Mouse (Mus musculus) MEL (cell line): ENCODE measurements around the gene Morc3.

Experiments
- CTCF ChIP-seq, 3 experiments: IDR thresholded peaks in 2 of 3; conservative IDR thresholded peaks in 1 of 3; 2 replicates each; pipeline ENCODE4 v1.5.1; 2011 to 2012; ENCODE audit warnings: low read length in 3 of 3, low read depth in 2 of 3, mild to moderate bottlenecking in 2 of 3, improper control_type of control experiment in 1 of 3, inconsistent platforms in 1 of 3, mixed read lengths in 1 of 3, moderate library complexity in 1 of 3; ENCODE audit not compliant: control insufficient read depth in 1 of 3, insufficient read depth in 1 of 3, poor library complexity in 1 of 3, severe bottlenecking in 1 of 3
- ELF1 ChIP-seq: IDR thresholded peaks from 2 replicates; pipeline ENCODE4 v1.6.1; 2014; ENCODE audit warnings: low read depth, mild to moderate bottlenecking, inconsistent platforms, low read length, improper control_type of control experiment, moderate library complexity
- MAFK ChIP-seq: IDR thresholded peaks from 2 replicates; pipeline ENCODE4 v1.6.1; 2011; ENCODE audit warnings: low read depth, mild to moderate bottlenecking, low read length, improper control_type of control experiment, borderline replicate concordance
- MEF2A ChIP-seq: IDR thresholded peaks from 2 replicates; pipeline ENCODE4 v1.6.1; 2014; ENCODE audit warnings: low read depth, mild to moderate bottlenecking, inconsistent platforms, low read length, improper control_type of control experiment; ENCODE audit not compliant: poor library complexity, insufficient replicate concordance, severe bottlenecking; ENCODE audit errors: extremely low read depth
- MYC ChIP-seq: IDR thresholded peaks from 2 replicates; pipeline ENCODE4 v1.6.1; 2011; ENCODE audit warnings: low read depth, mild to moderate bottlenecking, low read length, improper control_type of control experiment, moderate library complexity
- POLR2A ChIP-seq, 2 experiments: IDR thresholded peaks; 2 replicates each; pipeline ENCODE4 v1.6.1; 2011 to 2012; ENCODE audit warnings: low read length in 2 of 2, mild to moderate bottlenecking in 2 of 2, control low read depth in 1 of 2, improper control_type of control experiment in 1 of 2, low read depth in 1 of 2, moderate library complexity in 1 of 2; ENCODE audit not compliant: control insufficient read depth in 1 of 2, insufficient read depth in 1 of 2, poor library complexity in 1 of 2
- USF1 ChIP-seq: IDR thresholded peaks from 2 replicates; pipeline ENCODE4 v1.6.1; 2014; ENCODE audit warnings: low read depth, mild to moderate bottlenecking, inconsistent platforms, low read length, improper control_type of control experiment, moderate library complexity
- ZNF384 ChIP-seq: IDR thresholded peaks from 2 replicates; pipeline ENCODE4 v1.6.1; 2012; ENCODE audit warnings: low read depth, mild to moderate bottlenecking, inconsistent platforms, low read length, improper control_type of control experiment

GRCm38 (mm10) chr16:93826054-93826453, 5.9 kb upstream of the Morc3 start:
- no peak for TF ChIP-seq MAFK
- TF ChIP-seq CTCF (IDR thresholded peaks at IDR 0.05 in 2 of 3, conservative IDR thresholded peaks at IDR 0.05 in 1 of 3; ENCODE audit: control insufficient read depth in 1 of 3, insufficient read depth in 1 of 3, low read depth in 2 of 3, low read length in 3 of 3, poor library complexity in 1 of 3, severe bottlenecking in 1 of 3): no peak
- TF ChIP-seq POLR2A (IDR thresholded peaks at IDR 0.05; ENCODE audit: control insufficient read depth in 1 of 2, insufficient read depth in 1 of 2, low read depth in 1 of 2, low read length in 2 of 2, poor library complexity in 1 of 2): no peak
- TF ChIP-seq MYC: no peak
- TF ChIP-seq USF1: no peak
- no peak for TF ChIP-seq ZNF384
- TF ChIP-seq MEF2A: no peak
- no peak for TF ChIP-seq ELF1
